Mouse (Mus musculus) layer of hippocampus, adult 2 months (tissue): ENCODE results near the gene 4930470P17Rik. TPM values are rescaled to one million over a fixed set of nuclear protein-coding genes. Genes with fewer than 3 reads are reported as not detected.

Experiments used
- DNase-seq, 2 experiments: peaks; one replicate each; pipeline ENCODE4 v3.0.0; 2022; ENCODE audit warnings: low spot score in 2 of 2
- H3K27ac ChIP-seq: fragments of 200-600 bp; 2 replicates; pipeline ENCODE4 v1.8.1; 2022
- H3K4me3 ChIP-seq: fragments of 200-600 bp; 2 replicates; pipeline ENCODE4 v1.8.1; 2022; ENCODE audit warnings: mild to moderate bottlenecking
- CTCF ChIP-seq: fragments of 200-600 bp; conservative IDR thresholded peaks from 2 replicates; pipeline ENCODE4 v1.8.1; 2022; ENCODE audit warnings: antibody characterized with exemption, mild to moderate bottlenecking, moderate library complexity
- total RNA-seq, 2 experiments: library from RNA; stranded (reverse); gene quantifications; 2 replicates each; pipeline ENCODE4 v1.2.3; 2021

The 4930470P17Rik gene
- total RNA-seq, 2 experiments from 2014 or later, result not detected

GRCm38 (mm10) chr2:170563956-170564855 is 37.6 kb downstream of the 4930470P17Rik start:
- no peak overlapping the region for H3K4me3 ChIP-seq
- H3K27ac ChIP-seq, result no peak overlapping the region
- no peak for DNase-seq
- TF ChIP-seq CTCF, result no peak

- DNase-seq, result no peak
- Histone ChIP-seq H3K4me3 (no peak overlapping the region), H3K27ac (no peak overlapping the region)
- TF ChIP-seq CTCF, result no peak
Observed at GRCm38 (mm10) chr2:170552088-170552487, 49.7 kb downstream of the 4930470P17Rik start.

DNA sequence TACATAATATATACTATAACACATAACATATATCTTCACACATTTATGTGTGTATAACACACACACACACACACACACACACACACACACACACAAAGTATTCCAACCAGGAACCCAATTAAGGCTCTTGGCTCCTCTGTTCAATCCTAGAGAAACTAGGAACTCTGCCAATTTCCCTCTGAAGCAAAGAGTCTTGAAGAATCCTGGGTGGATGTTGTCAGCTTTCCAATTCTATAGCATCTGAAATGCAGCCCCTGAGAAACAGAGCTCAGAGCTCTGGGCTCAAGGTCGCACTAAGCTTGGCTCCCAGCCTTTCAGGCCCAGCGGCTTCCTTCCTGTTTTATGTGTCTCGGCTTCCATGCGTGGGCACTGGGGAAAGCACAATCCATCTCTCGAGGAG is 51.6 kb downstream of the 4930470P17Rik start:
- Histone ChIP-seq H3K4me3 (no peak overlapping the region), H3K27ac (no peak overlapping the region)
- peak in 1 of 2 experiments; percentile 18 for DNase-seq
- no peak for TF ChIP-seq CTCF

DNA sequence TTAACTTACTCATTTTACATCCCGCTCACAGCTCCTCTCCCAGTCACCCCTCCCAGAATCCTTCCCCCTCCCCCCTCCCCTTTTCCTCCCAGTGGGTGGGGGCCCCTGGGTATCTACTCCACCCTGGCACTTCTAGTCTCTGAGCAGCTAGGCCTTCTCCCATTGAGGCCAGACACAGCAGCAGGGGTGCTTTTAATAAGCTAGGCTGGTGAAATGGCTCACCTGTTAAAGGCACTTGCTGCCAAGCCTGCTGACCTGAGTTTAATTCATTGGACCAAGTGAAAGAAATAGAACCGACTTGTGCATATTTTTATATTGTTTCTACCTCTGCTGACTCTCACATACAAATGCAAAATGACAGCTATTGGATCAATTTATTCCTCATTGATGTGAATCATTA is 52.7 kb downstream of the 4930470P17Rik start:
- TF ChIP-seq CTCF, result no peak
- Histone ChIP-seq H3K27ac (no peak overlapping the region), H3K4me3 (no peak overlapping the region)
- no peak for DNase-seq

- no peak overlapping the region for H3K4me3 ChIP-seq
- TF ChIP-seq CTCF, result no peak
- DNase-seq, result no peak
- no peak overlapping the region for H3K27ac ChIP-seq
Observed at GRCm38 (mm10) chr2:170548046-170548445, 53.8 kb downstream of the 4930470P17Rik start.

GRCm38 (mm10) chr2:170547526-170547925 is 54.3 kb downstream of the 4930470P17Rik start:
- no peak for DNase-seq
- Histone ChIP-seq H3K27ac (no peak overlapping the region), H3K4me3 (no peak overlapping the region)
- TF ChIP-seq CTCF, result no peak

- Histone ChIP-seq H3K27ac (no peak overlapping the region), H3K4me3 (no peak overlapping the region)
- TF ChIP-seq CTCF, result no peak
- DNase-seq, result no peak
Observed at GRCm38 (mm10) chr2:170545745-170546144, 56.1 kb downstream of the 4930470P17Rik start.

GRCm38 (mm10) chr2:170544950-170545349 is 56.9 kb downstream of the 4930470P17Rik start:
- no peak overlapping the region for H3K4me3 ChIP-seq
- no peak overlapping the region for H3K27ac ChIP-seq
- DNase-seq, result no peak
- no peak for TF ChIP-seq CTCF

DNA sequence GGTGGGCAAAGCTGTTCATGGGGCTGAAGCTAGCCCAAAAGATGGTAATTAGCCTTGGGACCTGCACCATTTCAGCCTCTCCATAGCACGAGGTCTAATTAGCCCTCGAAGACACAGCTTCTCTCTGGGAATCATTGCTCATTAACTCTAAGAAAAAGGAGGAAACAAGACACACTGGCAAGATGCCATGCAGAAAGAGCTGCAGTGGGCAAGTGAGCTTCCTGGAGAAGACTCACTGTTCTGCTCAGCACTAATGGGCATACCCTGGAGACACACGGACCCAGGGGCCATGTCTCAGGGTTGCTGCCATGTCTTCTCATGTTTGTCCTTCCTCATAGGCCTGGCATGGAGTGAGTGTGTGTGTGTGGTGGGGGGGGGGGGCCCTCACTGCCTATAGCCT is 57.7 kb downstream of the 4930470P17Rik start:
- Histone ChIP-seq H3K4me3 (no peak overlapping the region), H3K27ac (no peak overlapping the region)
- TF ChIP-seq CTCF, result no peak
- DNase-seq, result no peak

- Histone ChIP-seq H3K27ac (no peak overlapping the region), H3K4me3 (no peak overlapping the region)
- no peak for DNase-seq
- no peak for TF ChIP-seq CTCF
Observed at GRCm38 (mm10) chr2:170543625-170544024, 58.2 kb downstream of the 4930470P17Rik start.

DNA sequence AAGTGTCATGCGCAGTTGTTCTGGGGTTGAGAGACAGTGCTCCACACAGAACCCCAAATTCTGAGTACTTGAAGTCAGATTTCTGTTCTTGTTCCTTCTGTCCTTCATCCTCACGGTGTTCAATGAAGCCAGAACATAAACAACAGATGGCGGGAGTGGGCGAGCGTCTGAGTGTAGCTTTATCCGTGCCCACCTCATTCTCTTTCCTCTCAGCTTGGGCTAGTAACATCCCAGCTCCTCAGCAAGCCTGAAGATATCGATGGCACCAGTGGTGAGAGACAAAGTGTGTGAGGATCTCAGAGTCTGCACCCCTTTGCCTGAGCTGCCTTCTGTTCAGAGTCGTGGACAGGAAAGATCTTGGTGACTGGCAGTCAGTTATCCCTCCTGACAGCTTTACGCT is 62.6 kb downstream of the 4930470P17Rik start:
- TF ChIP-seq CTCF, result no peak
- Histone ChIP-seq H3K27ac (no peak overlapping the region), H3K4me3 (no peak overlapping the region)
- DNase-seq, result peak; percentile 23 to 61

DNA sequence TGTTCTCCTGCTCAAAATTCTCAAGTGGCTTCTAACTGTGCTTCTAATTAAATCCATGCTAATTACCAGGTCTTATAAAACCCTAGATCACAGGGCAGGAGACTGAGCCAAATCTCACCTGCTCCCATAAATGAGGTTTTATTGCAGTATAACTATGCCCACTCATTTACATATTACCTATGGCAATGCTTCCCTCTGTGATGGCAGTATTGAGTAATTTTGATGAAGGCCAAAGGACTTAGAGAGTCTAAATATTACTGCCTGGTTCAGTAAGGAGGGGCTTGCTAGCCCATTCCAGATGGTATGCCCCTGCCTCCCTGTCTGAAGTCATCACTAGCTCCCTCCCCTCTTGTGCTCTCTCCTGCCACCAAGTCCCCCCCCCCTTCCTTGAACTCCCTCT is 66.0 kb downstream of the 4930470P17Rik start:
- Histone ChIP-seq H3K4me3 (no peak overlapping the region), H3K27ac (no peak overlapping the region)
- no peak for DNase-seq
- no peak for TF ChIP-seq CTCF

GRCm38 (mm10) chr2:170534803-170535174 is 67.0 kb downstream of the 4930470P17Rik start:
- no peak overlapping the region for H3K27ac ChIP-seq
- H3K4me3 ChIP-seq, result no peak overlapping the region
- no peak for DNase-seq
- TF ChIP-seq CTCF, result no peak
